Mouse (Mus musculus) NIH3T3 (cell line): Measurements from ENCODE around the gene Frem1.

Experiments used
- DNase-seq: peaks from one replicate; pipeline ENCODE4 v3.0.0-alpha.2; 2012; ENCODE audit warnings: low read depth

Frem1 gene

GRCm38 (mm10) chr4:83030097-83030496 is 22.0 kb downstream of the Frem1 start:
- no peak for DNase-seq

GRCm38 (mm10) chr4:83020759-83021555 is 31.2 kb downstream of the Frem1 start:
- DNase-seq = no peak

GRCm38 (mm10) chr4:83018111-83019105 is 33.7 kb downstream of the Frem1 start:
- DNase-seq = no peak

GRCm38 (mm10) chr4:83014538-83014937 is 37.6 kb downstream of the Frem1 start:
- DNase-seq = no peak

GRCm38 (mm10) chr4:83004086-83004485 is 48.1 kb downstream of the Frem1 start:
- no peak for DNase-seq

- no peak for DNase-seq
Measured at GRCm38 (mm10) chr4:82992042-82992441, 60.1 kb downstream of the Frem1 start.

- DNase-seq = no peak
Measured at GRCm38 (mm10) chr4:82990973-82991695, 61.0 kb downstream of the Frem1 start.

GRCm38 (mm10) chr4:82972381-82972780 is 79.8 kb downstream of the Frem1 start:
- DNase-seq = no peak

GRCm38 (mm10) chr4:82970901-82971648 is 81.1 kb downstream of the Frem1 start:
- no peak for DNase-seq

- no peak for DNase-seq
Measured at GRCm38 (mm10) chr4:82961024-82961423, 91.1 kb downstream of the Frem1 start.

GRCm38 (mm10) chr4:82957827-82958538 is 94.2 kb downstream of the Frem1 start:
- no peak for DNase-seq

- DNase-seq = no peak
Measured at GRCm38 (mm10) chr4:82953992-82954391, 98.1 kb downstream of the Frem1 start.

- no peak for DNase-seq
Measured at GRCm38 (mm10) chr4:82949511-82949910, 102.6 kb downstream of the Frem1 start.

- DNase-seq = no peak
Measured at GRCm38 (mm10) chr4:82946721-82947120, 105.4 kb downstream of the Frem1 start.

- no peak for DNase-seq
Measured at GRCm38 (mm10) chr4:82946276-82946612, 105.9 kb downstream of the Frem1 start.

- no peak for DNase-seq
Measured at GRCm38 (mm10) chr4:82945572-82946275, 106.4 kb downstream of the Frem1 start.

- no peak for DNase-seq
Measured at GRCm38 (mm10) chr4:82940680-82941079, 111.5 kb downstream of the Frem1 start.

- no peak for DNase-seq
Measured at GRCm38 (mm10) chr4:82940248-82940647, 111.9 kb downstream of the Frem1 start.

GRCm38 (mm10) chr4:82934308-82934707 is 117.8 kb downstream of the Frem1 start:
- peak; percentile 78 for DNase-seq

- DNase-seq = peak; percentile 86
Measured at GRCm38 (mm10) chr4:82933698-82934210, 118.4 kb downstream of the Frem1 start.
